Mouse (Mus musculus) limb, embryonic 10.5 days (tissue): Measurements from ENCODE around the gene Gfer. TPM values are rescaled to one million over a fixed set of nuclear protein-coding genes. Genes with fewer than 3 reads are reported as not detected.

Experiments
- DNase-seq: peaks from one replicate; pipeline ENCODE4 v3.0.0-alpha.2; 2017; ENCODE audit warnings: low spot score
- H3K27ac ChIP-seq: fragments of 300-500 bp; sonication (generic); 2 replicates; pipeline ENCODE4 v1.5.1; 2016; ENCODE audit warnings: mild to moderate bottlenecking
- H3K27me3 ChIP-seq: fragments of 300-500 bp; sonication (generic); 2 replicates; pipeline ENCODE4 v1.6.1; 2016; ENCODE audit warnings: low read depth, mild to moderate bottlenecking; ENCODE audit not compliant: poor library complexity, severe bottlenecking
- H3K36me3 ChIP-seq: fragments of 300-500 bp; sonication (generic); 2 replicates; pipeline ENCODE4 v1.6.1; 2016; ENCODE audit warnings: mild to moderate bottlenecking, moderate library complexity
- H3K4me1 ChIP-seq: fragments of 300-500 bp; sonication (generic); 2 replicates; pipeline ENCODE4 v1.6.1; 2016
- H3K4me3 ChIP-seq: fragments of 300-500 bp; sonication (generic); 2 replicates; pipeline ENCODE4 v1.5.1; 2016; ENCODE audit warnings: mild to moderate bottlenecking, moderate library complexity
- H3K9me3 ChIP-seq: fragments of 300-500 bp; sonication (generic); replicated peaks from 2 replicates; pipeline ENCODE4 v1.6.1; 2016; ENCODE audit warnings: mild to moderate bottlenecking
- WGBS: fragments of 180-500 bp; shearing (Covaris S2); methylation state at CpG from one replicate; pipeline ENCODE4 v1.1.7; 2016; 5-methylcytosine and 5-hydroxymethylcytosine counted together
- polyA plus RNA-seq: library from polyadenylated mRNA; unstranded; fragments of >200 nt; fragmentation: Nextera tagmentation; extraction: Ambion mirVana; gene quantifications from 2 replicates; pipeline ENCODE4 v1.2.1, GENCODE M21; 2016

The Gfer gene
- polyA plus RNA-seq, 1 experiment from 2014 or later = 52.9 TPM

- DNase-seq = no peak
- WGBS = 74% methylated on average over 10 of the region's 10 CpGs
- peak overlapping the region; percentile 90 for H3K27ac ChIP-seq
- H3K4me1 ChIP-seq = peaks cover 61% of the 10 kb centered on the region
- H3K4me3 ChIP-seq = peak overlapping the region; percentile 90
- peaks cover 24% of the 10 kb centered on the region; the same call in 1 of the 2 replicates for H3K36me3 ChIP-seq
- no peaks in the 10 kb centered on the region for H3K9me3 ChIP-seq
- H3K27me3 ChIP-seq = peaks cover 32% of the 10 kb centered on the region
Observed at GRCm38 (mm10) chr17:24648731-24649377, 47.1 kb downstream of the Gfer start.

GRCm38 (mm10) chr17:24647493-24647892 is 48.5 kb downstream of the Gfer start:
- Histone ChIP-seq H3K36me3 (peaks cover 30% of the 10 kb centered on the region; the same call in 1 of the 2 replicates), H3K27me3 (peaks cover 32% of the 10 kb centered on the region), H3K27ac (peak overlapping the region; percentile 8; the same call in 1 of the 2 replicates), H3K4me3 (peak overlapping the region; percentile 8; the same call in 1 of the 2 replicates), H3K4me1 (peaks cover 72% of the 10 kb centered on the region), H3K9me3 (no peaks in the 10 kb centered on the region)
- 78% methylated on average over 11 of the region's 11 CpGs for WGBS
- no peak for DNase-seq

- no peak for DNase-seq
Observed at GRCm38 (mm10) chr17:24646381-24646780, 49.6 kb downstream of the Gfer start.

GRCm38 (mm10) chr17:24645916-24646315 is 50.0 kb downstream of the Gfer start:
- Histone ChIP-seq H3K36me3 (peaks cover 43% of the 10 kb centered on the region), H3K27ac (0 out of 2 replicates have a peak overlapping the region, but pooled peaks have one; percentile 75), H3K4me1 (peaks cover 77% of the 10 kb centered on the region), H3K4me3 (no peak overlapping the region), H3K9me3 (no peaks in the 10 kb centered on the region), H3K27me3 (peaks cover 18% of the 10 kb centered on the region; the same call in 1 of the 2 replicates)
- 88% methylated on average over 3 of the region's 3 CpGs for WGBS
- no peak for DNase-seq

More at GRCm38 (mm10) chr17:24646381-24646780, 49.6 kb downstream of the Gfer start:
- H3K27me3 ChIP-seq = peaks cover 23% of the 10 kb centered on the region
- 0 out of 2 replicates have a peak overlapping the region, but pooled peaks have one; percentile 75 for H3K27ac ChIP-seq
- peaks cover 77% of the 10 kb centered on the region for H3K4me1 ChIP-seq
- 92% methylated on average over 4 of the region's 4 CpGs for WGBS
- H3K36me3 ChIP-seq = peaks cover 40% of the 10 kb centered on the region
- no peak overlapping the region for H3K4me3 ChIP-seq
- H3K9me3 ChIP-seq = no peaks in the 10 kb centered on the region

- H3K27ac ChIP-seq = peak overlapping the region; percentile 75
Observed at GRCm38 (mm10) chr17:24644875-24645721, 50.9 kb downstream of the Gfer start.

GRCm38 (mm10) chr17:24644030-24644715 is 51.8 kb downstream of the Gfer start:
- peaks cover 14% of the 10 kb centered on the region; the same call in 1 of the 2 replicates for H3K27me3 ChIP-seq
- no peak for DNase-seq
- peak overlapping the region; percentile 75 for H3K27ac ChIP-seq
- 0 out of 2 replicates have a peak overlapping the region, but pooled peaks have one; percentile 14 for H3K4me3 ChIP-seq
- peaks cover 77% of the 10 kb centered on the region for H3K4me1 ChIP-seq
- no peaks in the 10 kb centered on the region for H3K9me3 ChIP-seq
- H3K36me3 ChIP-seq = peaks cover 56% of the 10 kb centered on the region
- WGBS = 54% methylated on average over 7 of the region's 7 CpGs

More at GRCm38 (mm10) chr17:24644875-24645721, 50.9 kb downstream of the Gfer start:
- H3K9me3 ChIP-seq = no peaks in the 10 kb centered on the region
- peaks cover 77% of the 10 kb centered on the region for H3K4me1 ChIP-seq
- WGBS = 89% methylated on average over 9 of the region's 9 CpGs
- H3K4me3 ChIP-seq = no peak overlapping the region
- peaks cover 14% of the 10 kb centered on the region; the same call in 1 of the 2 replicates for H3K27me3 ChIP-seq
- DNase-seq = no peak
- H3K36me3 ChIP-seq = peaks cover 51% of the 10 kb centered on the region

Other genes with a start within 250 kb of the Gfer start
- 35.0 and 38.7 TPM in 2 replicates for gene E4f1, start 225.8 kb downstream of the Gfer start, polyA plus RNA-seq
- gene Pgp, start 225.8 kb downstream of the Gfer start, polyA plus RNA-seq = 68.8 and 76.1 TPM in 2 replicates
- 0.24 TPM in 1 of 2 replicates, not detected in the other for gene Bricd5, start 222.3 kb downstream of the Gfer start, polyA plus RNA-seq
- 31.6 and 42.2 TPM in 2 replicates for gene Mlst8, start 217.1 kb downstream of the Gfer start, polyA plus RNA-seq
- 1.4 and 3.6 TPM in 2 replicates for gene Caskin1, start 207.6 kb downstream of the Gfer start, polyA plus RNA-seq
- gene Traf7, start 168.2 kb downstream of the Gfer start, polyA plus RNA-seq = 125 and 136 TPM in 2 replicates
- gene Rab26, start 161.9 kb downstream of the Gfer start, polyA plus RNA-seq = 2.4 and 3.8 TPM in 2 replicates
- gene Pkd1, start 146.3 kb downstream of the Gfer start, polyA plus RNA-seq = 18.9 and 24.7 TPM in 2 replicates
- gene Tsc2, start 63.5 kb downstream of the Gfer start, polyA plus RNA-seq = 63.2 and 79.5 TPM in 2 replicates
- 27.5 and 31.2 TPM in 2 replicates for gene Nthl1, start 63.5 kb downstream of the Gfer start, polyA plus RNA-seq
- 47.2 and 57.1 TPM in 2 replicates for gene Slc9a3r2, start 45.8 kb downstream of the Gfer start, polyA plus RNA-seq
- 0.88 and 1.1 TPM in 2 replicates for gene Npw, start 37.7 kb downstream of the Gfer start, polyA plus RNA-seq
- 34.5 and 36.7 TPM in 2 replicates for gene Zfp598, start 26.5 kb downstream of the Gfer start, polyA plus RNA-seq
- 5.2 and 7.0 TPM in 2 replicates for gene Syngr3, start 6.2 kb downstream of the Gfer start, polyA plus RNA-seq
- gene Noxo1, start 78 bp upstream of the Gfer start, polyA plus RNA-seq = 0.59 and 2.3 TPM in 2 replicates
- gene Tbl3, start 11.5 kb upstream of the Gfer start, polyA plus RNA-seq = 165 and 183 TPM in 2 replicates
- 0.21 and 0.38 TPM in 2 replicates for gene Rnf151, start 21.9 kb upstream of the Gfer start, polyA plus RNA-seq
- gene Rps2, start 22.0 kb upstream of the Gfer start, polyA plus RNA-seq = 1,693 and 2,093 TPM in 2 replicates
- gene Ndufb10, start 28.3 kb upstream of the Gfer start, polyA plus RNA-seq = 202 and 204 TPM in 2 replicates
- 0.15 TPM in 1 of 2 replicates, not detected in the other for gene Rpl3l, start 31.7 kb upstream of the Gfer start, polyA plus RNA-seq
- gene Msrb1, start 40.5 kb upstream of the Gfer start, polyA plus RNA-seq = 19.9 and 23.6 TPM in 2 replicates
- 3.2 and 4.2 TPM in 2 replicates for gene Hs3st6, start 56.8 kb upstream of the Gfer start, polyA plus RNA-seq
- gene Meiob, start 108.1 kb upstream of the Gfer start, polyA plus RNA-seq = not detected in 2 replicates
- gene Hagh, start 144.0 kb upstream of the Gfer start, polyA plus RNA-seq = 26.0 and 28.0 TPM in 2 replicates
- 14.5 and 17.6 TPM in 2 replicates for gene Fahd1, start 154.2 kb upstream of the Gfer start, polyA plus RNA-seq
- 0.55 and 0.84 TPM in 2 replicates for gene Igfals, start 169.8 kb upstream of the Gfer start, polyA plus RNA-seq
- gene Nubp2, start 190.2 kb upstream of the Gfer start, polyA plus RNA-seq = 72.7 and 79.7 TPM in 2 replicates
- 48.0 and 50.8 TPM in 2 replicates for gene Spsb3, start 190.5 kb upstream of the Gfer start, polyA plus RNA-seq
- 22.1 and 30.6 TPM in 2 replicates for gene Eme2, start 198.9 kb upstream of the Gfer start, polyA plus RNA-seq
- 104 and 105 TPM in 2 replicates for gene Mrps34, start 199.0 kb upstream of the Gfer start, polyA plus RNA-seq
- gene Nme3, start 200.3 kb upstream of the Gfer start, polyA plus RNA-seq = 43.6 and 47.0 TPM in 2 replicates
- 32.1 and 39.3 TPM in 2 replicates for gene Mapk8ip3, start 240.8 kb upstream of the Gfer start, polyA plus RNA-seq